Mouse (Mus musculus): ENCODE data around the gene Tet2. TPM values are rescaled to one million over a fixed set of nuclear protein-coding genes. Genes with fewer than 3 reads are reported as not detected.

Tet2 gene
- polyA plus RNA-seq, 1 experiment from 2014 or later = 28.3 TPM

DNA sequence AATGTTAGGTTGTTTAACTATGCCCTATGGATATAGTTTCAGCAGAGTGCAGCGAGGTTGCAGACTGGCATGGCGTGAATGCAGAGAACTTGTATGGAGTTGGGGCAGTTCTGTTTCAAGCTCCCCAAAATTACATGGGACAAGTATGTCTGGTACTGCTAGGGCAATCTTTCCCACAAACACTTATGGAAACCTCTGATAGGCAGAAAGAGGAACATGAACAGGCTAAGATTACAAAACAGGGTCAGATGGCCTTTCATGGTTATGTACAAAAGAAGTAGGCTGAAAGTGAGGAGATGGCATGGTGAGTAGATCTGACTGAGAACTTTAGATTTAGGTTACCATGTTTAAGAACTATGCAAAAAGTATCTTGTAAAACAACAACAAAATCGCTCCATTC, 81.7 kb downstream of the Tet2 start:
- Histone ChIP-seq H3K27me3 (no peaks in the 10 kb centered on the region), H3K27ac (no peak overlapping the region), H3K36me3 (peaks cover 48% of the 10 kb centered on the region), H3K9ac (no peak overlapping the region), H3K4me1 (no peaks in the 10 kb centered on the region), H3K4me2 (replicated peaks) (no peak overlapping the region), H3K4me3 (no peak overlapping the region), H3K9me3 (replicated peaks) (no peaks in the 10 kb centered on the region)
- ATAC-seq (ENCODE audit: low FRiP score) = no peak
- 94% methylated on average over 3 of the region's 3 CpGs for WGBS

DNA sequence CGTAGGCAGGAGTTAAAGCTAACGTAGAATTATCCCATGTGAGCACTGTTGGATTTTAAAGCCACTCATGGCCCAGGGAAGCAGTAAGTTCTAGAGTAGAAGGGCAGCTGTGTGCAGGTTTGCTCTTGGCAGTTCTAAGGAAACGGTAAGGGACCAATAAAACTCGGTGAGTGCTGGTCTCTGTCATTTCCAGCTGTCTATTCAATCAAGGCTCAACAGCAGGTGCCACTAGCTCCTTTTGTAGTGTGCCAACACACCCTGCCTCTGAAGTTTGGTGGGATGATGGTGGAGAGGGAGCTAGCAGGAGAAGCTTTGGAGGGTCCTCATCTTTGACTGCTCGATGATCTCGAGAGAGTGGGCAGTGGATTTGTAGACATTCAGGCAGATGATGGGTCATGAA, 82.5 kb downstream of the Tet2 start:
- Histone ChIP-seq H3K4me2 (replicated peaks) (no peak overlapping the region), H3K27ac (no peak overlapping the region), H3K9me3 (replicated peaks) (no peaks in the 10 kb centered on the region), H3K4me3 (no peak overlapping the region), H3K36me3 (peaks cover 40% of the 10 kb centered on the region), H3K27me3 (no peaks in the 10 kb centered on the region), H3K9ac (no peak overlapping the region), H3K4me1 (no peaks in the 10 kb centered on the region)
- 89% methylated on average over 6 of the region's 6 CpGs for WGBS
- ATAC-seq (ENCODE audit: low FRiP score) = no peak

DNA sequence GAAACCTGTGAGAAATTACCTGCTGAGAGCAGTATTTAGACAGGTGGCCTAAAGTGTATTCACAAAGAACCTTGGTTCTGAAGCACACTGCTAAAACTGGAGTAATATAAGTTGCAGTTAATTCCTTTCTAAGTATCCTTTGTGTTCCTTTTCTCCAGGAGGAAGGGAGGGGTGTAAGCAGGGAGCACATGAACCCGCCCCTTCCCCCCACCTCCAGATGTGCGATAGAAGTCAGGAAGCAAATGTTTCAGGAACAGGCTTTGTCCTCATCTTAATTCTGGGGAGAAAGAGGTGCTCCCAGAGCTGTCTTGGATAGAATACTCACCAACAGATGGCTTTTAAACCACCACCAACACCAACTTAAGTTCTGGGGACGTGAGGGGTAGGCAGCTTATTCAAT, 82.9 kb downstream of the Tet2 start:
- Histone ChIP-seq H3K27ac (no peak overlapping the region), H3K4me1 (no peaks in the 10 kb centered on the region), H3K4me3 (no peak overlapping the region), H3K9ac (no peak overlapping the region), H3K27me3 (no peaks in the 10 kb centered on the region), H3K36me3 (peaks cover 36% of the 10 kb centered on the region), H3K4me2 (replicated peaks) (no peak overlapping the region), H3K9me3 (replicated peaks) (no peaks in the 10 kb centered on the region)
- no peak for ATAC-seq (ENCODE audit: low FRiP score)
- WGBS = 71% methylated on average over 3 of the region's 3 CpGs

DNA sequence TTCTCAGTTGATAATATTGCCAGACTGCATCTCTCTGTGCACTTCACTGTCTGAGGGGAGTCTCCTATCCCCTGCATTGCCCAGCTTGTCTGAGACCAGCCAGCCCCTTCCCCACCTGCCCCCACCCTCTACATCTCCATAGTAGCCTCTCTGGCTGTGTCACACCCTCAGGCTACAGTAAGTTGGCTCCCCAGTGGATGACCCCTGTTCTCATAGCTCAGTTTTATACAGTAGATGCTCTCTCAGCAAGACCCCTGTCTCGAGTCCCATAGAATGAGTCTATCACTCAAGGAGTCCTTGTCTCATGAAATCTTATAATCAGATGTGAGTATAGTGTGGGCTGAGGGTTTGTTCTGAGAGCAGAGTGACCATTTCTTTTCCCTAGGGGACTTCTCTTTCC, 85.8 kb downstream of the Tet2 start:
- Histone ChIP-seq H3K27me3 (no peaks in the 10 kb centered on the region), H3K27ac (no peak overlapping the region), H3K36me3 (peaks cover 23% of the 10 kb centered on the region), H3K9me3 (replicated peaks) (no peaks in the 10 kb centered on the region), H3K9ac (no peak overlapping the region), H3K4me3 (no peak overlapping the region), H3K4me1 (no peaks in the 10 kb centered on the region), H3K4me2 (replicated peaks) (no peak overlapping the region)
- no peak for ATAC-seq (ENCODE audit: low FRiP score)
- WGBS = 82% methylated on average over 1 of the region's 1 CpGs

DNA sequence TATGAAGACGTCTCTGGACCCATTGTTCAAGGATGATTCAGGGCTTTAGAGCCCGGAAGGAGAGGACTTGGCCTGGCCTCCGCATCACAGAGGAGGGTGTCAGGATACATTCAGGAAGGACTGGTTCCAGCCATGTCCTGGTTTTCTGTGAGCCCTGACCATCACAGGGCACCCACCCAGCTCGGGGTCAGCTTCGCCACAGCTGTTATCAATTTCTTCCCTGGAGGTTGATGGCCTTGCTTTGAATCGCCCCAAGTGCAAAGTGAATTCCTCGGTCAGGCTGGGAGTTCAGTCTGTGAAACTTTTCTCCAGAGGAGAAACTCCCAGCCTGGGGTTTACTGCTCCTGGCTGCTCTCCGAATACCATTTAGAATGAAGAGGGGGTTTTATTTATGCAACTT, 91.0 kb downstream of the Tet2 start:
- ATAC-seq (ENCODE audit: low FRiP score) = no peak
- Histone ChIP-seq H3K4me2 (replicated peaks) (no peak overlapping the region), H3K9me3 (replicated peaks) (no peaks in the 10 kb centered on the region), H3K27ac (no peak overlapping the region), H3K36me3 (no peaks in the 10 kb centered on the region), H3K9ac (no peak overlapping the region), H3K27me3 (no peaks in the 10 kb centered on the region), H3K4me1 (no peaks in the 10 kb centered on the region), H3K4me3 (no peak overlapping the region)
- 74% methylated on average over 8 of the region's 8 CpGs for WGBS

DNA sequence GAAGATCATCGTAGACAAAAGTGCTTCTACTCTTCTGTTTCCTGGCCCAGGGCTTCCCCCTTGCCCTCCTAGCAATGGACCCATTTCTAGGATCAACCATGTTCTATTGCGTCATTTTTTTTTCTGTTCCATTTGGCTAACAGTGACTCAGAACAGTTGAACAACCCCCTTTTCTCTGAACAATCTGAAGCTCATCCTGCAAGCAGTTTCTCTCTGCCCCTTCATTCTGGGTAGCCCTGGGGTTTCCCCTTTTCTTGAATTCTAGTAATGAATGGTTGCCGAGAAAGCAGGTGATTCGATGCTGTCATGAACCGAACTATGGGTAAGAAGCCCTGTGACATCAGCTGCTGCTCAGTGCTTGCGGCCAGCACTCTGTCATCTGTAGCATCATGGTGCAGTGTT, 108.0 kb downstream of the Tet2 start:
- Histone ChIP-seq H3K36me3 (no peaks in the 10 kb centered on the region), H3K4me3 (no peak overlapping the region), H3K9ac (no peak overlapping the region), H3K4me1 (no peaks in the 10 kb centered on the region), H3K27ac (no peak overlapping the region), H3K27me3 (no peaks in the 10 kb centered on the region), H3K4me2 (replicated peaks) (no peak overlapping the region), H3K9me3 (replicated peaks) (no peaks in the 10 kb centered on the region)
- 94% methylated on average over 6 of the region's 6 CpGs for WGBS
- ATAC-seq (ENCODE audit: low FRiP score) = no peak

DNA sequence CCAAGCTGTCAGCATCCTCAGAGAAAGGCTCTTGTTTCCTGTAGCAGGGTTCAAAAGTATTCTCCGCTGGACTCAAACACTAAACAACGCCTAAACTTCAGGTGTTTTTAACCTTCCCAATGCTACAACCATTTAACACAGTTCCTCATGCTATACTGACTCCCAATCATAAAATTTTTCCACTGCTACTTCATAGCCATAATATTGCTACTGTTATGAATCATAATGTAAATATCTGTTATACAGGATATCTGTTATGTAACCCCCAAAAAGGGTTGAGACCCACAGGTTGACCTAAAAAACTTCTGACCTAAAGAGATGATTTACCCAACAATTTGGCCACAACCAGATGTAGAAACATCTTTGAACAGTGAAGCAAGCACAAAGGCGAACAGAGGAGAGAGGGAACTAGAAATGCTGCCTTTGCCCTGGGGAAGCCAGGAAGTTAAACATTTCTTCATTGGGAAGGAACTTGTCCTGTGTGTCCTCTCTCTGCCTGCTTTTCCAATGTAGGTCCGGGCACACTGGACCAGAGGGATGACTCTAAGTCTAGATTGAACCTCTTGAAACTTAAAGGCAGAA, 108.6 kb downstream of the Tet2 start:
- Histone ChIP-seq H3K4me2 (replicated peaks) (no peak overlapping the region), H3K36me3 (no peaks in the 10 kb centered on the region), H3K27me3 (no peaks in the 10 kb centered on the region), H3K9me3 (replicated peaks) (no peaks in the 10 kb centered on the region), H3K4me1 (no peaks in the 10 kb centered on the region), H3K9ac (no peak overlapping the region), H3K4me3 (no peak overlapping the region), H3K27ac (no peak overlapping the region)
- ATAC-seq (ENCODE audit: low FRiP score) = no peak
- WGBS = 89% methylated on average over 4 of the region's 4 CpGs

DNA sequence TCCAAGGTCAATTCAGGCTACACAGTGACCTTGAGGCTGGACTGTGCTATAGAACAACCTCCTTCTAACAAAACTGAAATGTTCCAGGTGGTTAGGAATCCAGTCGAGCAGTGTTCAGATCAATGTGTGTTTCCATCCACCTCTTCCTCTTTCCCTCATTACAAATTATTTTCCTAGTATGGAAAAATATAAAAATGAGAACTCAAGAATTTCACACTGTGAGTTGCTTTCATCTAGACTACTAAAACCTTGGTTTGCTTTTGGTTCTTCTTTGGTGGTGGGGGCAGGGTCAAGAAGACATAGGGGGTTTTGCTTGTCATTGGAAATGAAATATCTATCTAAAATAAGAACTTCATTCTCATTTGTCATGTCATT, 109.2 kb downstream of the Tet2 start:
- Histone ChIP-seq H3K4me3 (no peak overlapping the region), H3K9me3 (replicated peaks) (no peaks in the 10 kb centered on the region), H3K4me2 (replicated peaks) (no peak overlapping the region), H3K36me3 (no peaks in the 10 kb centered on the region), H3K27me3 (no peaks in the 10 kb centered on the region), H3K9ac (no peak overlapping the region), H3K27ac (no peak overlapping the region), H3K4me1 (no peaks in the 10 kb centered on the region)
- WGBS = 93% methylated on average over 1 of the region's 1 CpGs
- ATAC-seq (ENCODE audit: low FRiP score) = no peak

DNA sequence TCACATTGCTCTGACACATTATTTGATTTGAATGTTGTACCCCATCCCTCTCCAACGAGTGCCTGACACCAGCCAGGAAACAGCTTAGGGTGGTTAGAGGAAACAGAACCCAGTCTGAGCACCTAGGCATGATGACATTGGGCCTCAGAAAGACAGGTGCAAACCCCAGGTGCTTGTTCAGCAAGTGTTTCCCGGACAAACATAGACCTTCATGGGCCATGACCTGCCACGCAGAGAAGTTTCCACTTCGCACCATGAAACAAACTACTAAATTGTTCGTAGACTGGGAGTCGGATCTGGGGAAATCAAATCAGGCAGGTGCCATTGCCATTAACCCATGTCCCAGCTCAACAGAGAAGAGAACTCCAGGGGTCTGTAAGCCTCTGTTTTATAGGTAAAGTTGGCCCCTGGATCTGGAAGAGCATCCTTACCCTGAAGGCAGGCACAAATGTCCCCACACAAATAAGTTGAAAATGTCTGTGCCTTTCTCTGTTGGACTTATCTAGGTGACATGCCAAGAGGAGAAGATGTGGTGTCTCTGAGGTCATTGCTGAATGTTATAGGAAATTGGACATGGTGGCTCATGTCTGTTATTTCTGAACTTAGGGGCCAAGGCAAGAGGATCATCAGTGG, 109.7 kb downstream of the Tet2 start:
- H3K36me3 ChIP-seq = no peaks in the 10 kb centered on the region
- no peak overlapping the region for H3K4me3 ChIP-seq
- H3K9ac ChIP-seq = no peak overlapping the region
- no peaks in the 10 kb centered on the region for H3K27me3 ChIP-seq
- H3K9me3 ChIP-seq (replicated peaks) = no peaks in the 10 kb centered on the region
- ATAC-seq (ENCODE audit: low FRiP score) = no peak
- H3K4me2 ChIP-seq (replicated peaks) = no peak overlapping the region
- no peak overlapping the region for H3K27ac ChIP-seq
- 91% methylated on average over 6 of the region's 6 CpGs for WGBS
- no peaks in the 10 kb centered on the region for H3K4me1 ChIP-seq

DNA sequence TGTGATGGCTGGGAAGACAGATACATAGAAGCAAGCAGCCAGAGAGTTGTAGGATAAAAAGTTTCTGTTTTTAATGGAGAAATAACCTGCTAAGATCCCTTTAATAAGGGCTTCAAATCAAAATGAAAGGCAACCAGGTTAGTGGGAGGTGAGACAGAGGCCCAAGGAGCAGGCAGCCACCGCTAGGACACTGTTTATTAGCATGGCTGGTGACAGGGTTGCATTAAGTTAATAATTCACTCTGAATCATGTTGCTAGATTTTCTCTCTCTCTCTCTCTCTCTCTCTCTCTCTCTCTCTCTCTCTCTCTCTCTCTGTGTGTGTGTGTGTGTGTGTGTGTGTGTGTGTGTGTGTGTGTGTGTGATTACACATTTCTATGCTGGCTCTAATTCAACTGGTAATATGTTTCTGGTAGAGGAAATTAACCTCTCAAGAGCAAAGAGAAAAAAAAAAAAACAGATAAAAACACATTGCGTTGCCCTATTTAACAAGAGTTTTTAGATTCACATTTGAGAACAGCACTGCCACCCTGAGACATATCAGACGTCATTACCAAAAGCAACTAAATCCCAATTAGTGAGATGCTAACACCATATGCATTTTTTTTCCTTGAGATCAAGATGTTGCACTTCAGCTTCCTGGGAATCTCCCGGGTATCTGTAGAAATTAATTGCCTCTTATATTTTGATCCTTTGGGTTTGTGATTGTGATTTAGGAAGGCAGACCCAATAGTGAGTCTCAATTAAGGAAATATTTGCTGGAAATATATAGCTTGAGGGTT, 115.4 kb downstream of the Tet2 start:
- no peak overlapping the region for H3K4me3 ChIP-seq
- no peaks in the 10 kb centered on the region for H3K36me3 ChIP-seq
- no peak overlapping the region for H3K9ac ChIP-seq
- H3K4me1 ChIP-seq = no peaks in the 10 kb centered on the region
- H3K9me3 ChIP-seq (replicated peaks) = no peaks in the 10 kb centered on the region
- WGBS = 80% methylated on average over 4 of the region's 4 CpGs
- no peak overlapping the region for H3K4me2 ChIP-seq (replicated peaks)
- ATAC-seq (ENCODE audit: low FRiP score) = no peak
- H3K27ac ChIP-seq = no peak overlapping the region
- no peaks in the 10 kb centered on the region for H3K27me3 ChIP-seq

DNA sequence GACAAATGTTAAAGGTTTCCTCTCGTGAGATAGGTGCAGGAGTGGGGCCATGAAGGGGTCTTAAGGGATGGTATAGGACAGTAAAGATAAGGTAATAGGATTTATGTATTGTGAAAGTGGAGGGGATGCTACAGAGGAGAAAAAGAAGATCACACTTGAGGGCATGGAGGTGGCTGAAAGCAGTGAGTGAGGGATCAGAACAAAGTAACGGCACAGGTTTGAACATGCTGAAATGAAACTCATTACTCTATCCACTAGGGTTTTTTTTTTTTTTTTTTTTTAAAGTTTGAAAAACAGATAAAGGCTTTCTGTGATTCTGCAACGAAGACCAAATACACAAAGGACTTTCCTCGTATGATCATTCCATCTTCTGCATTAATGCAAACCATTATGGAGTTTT, 116.9 kb downstream of the Tet2 start:
- WGBS = 83% methylated on average over 4 of the region's 4 CpGs
- Histone ChIP-seq H3K9me3 (replicated peaks) (no peaks in the 10 kb centered on the region), H3K4me1 (no peaks in the 10 kb centered on the region), H3K36me3 (no peaks in the 10 kb centered on the region), H3K27me3 (no peaks in the 10 kb centered on the region), H3K4me2 (replicated peaks) (no peak overlapping the region), H3K27ac (no peak overlapping the region), H3K4me3 (no peak overlapping the region), H3K9ac (no peak overlapping the region)
- no peak for ATAC-seq (ENCODE audit: low FRiP score)

DNA sequence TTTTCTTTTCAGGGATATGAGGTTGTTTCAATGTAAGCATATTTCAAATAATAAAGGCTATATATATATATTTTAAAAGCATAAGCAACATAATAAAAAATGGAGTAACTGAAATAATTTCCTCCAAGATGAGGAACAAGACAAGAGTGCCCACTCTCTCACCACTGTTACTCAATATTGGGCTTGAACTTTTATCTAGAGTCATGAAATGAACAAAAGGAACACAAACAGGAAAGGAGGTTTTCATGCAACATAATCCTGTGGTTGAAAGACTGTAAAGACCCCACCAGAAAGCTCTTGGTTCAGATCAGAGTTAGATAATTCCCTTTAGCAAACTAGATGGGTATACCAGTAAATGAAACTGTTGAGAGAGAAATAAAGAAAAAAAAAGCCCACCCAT, 121.9 kb downstream of the Tet2 start:
- Histone ChIP-seq H3K36me3 (no peaks in the 10 kb centered on the region), H3K4me3 (no peak overlapping the region), H3K4me2 (replicated peaks) (no peak overlapping the region), H3K9ac (no peak overlapping the region), H3K9me3 (replicated peaks) (no peaks in the 10 kb centered on the region), H3K27me3 (no peaks in the 10 kb centered on the region), H3K4me1 (no peaks in the 10 kb centered on the region), H3K27ac (no peak overlapping the region)
- no peak for ATAC-seq (ENCODE audit: low FRiP score)

DNA sequence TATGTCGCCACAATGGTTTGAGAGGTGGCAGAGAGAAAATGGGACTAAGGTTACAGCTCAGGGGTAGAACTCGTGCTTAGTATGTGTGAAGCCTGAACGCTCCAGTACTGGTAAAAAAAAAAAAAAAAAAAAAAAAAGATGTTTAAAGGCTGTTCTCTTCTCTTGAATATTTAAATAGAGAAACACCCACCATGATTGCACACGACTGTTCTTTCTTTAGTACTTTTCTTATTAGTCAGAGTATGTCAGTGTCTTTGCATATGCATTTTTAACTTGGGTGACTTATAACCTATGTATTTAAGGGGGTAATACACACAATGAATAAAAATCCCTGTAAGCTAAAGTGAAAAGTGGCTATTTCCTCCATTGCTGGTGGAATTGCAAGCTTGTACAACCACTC, 130.2 kb downstream of the Tet2 start:
- Histone ChIP-seq H3K4me2 (replicated peaks) (no peak overlapping the region), H3K36me3 (no peaks in the 10 kb centered on the region), H3K4me3 (no peak overlapping the region), H3K9ac (no peak overlapping the region), H3K4me1 (no peaks in the 10 kb centered on the region), H3K9me3 (replicated peaks) (no peaks in the 10 kb centered on the region), H3K27me3 (no peaks in the 10 kb centered on the region), H3K27ac (no peak overlapping the region)
- ATAC-seq (ENCODE audit: low FRiP score) = no peak
- 89% methylated on average over 4 of the region's 4 CpGs for WGBS
